Mouse (Mus musculus) frontal cortex, postnatal 10 days (tissue): ENCODE data around the gene Tmem79.
"Not testable (repeated sequence)": the region's sequence is repeated elsewhere in the genome, so short reads cannot be mapped to it uniquely, and the experiment has no call there.

Experiments
- DNase-seq, 2 experiments: peaks; one replicate each; pipeline ENCODE4 v3.0.0; 2022; ENCODE audit warnings: low spot score in 2 of 2, mixed read lengths in 1 of 2

Tmem79 gene

DNA sequence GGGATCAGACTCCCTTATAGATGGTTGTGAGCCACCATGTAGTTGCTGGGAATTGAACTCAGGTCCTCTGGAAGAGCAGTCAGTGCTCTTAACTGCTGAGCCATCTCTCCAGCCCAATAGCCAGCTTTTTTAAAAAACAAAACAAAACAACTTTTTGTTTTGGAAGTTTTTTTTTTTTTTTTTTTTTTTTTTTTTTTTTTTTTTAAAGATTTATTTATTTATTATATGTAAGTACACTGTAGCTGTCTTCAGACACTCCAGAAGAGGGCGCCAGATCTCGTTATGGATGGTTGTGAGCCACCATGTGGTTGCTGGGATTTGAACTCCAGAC, 50.4 kb downstream of the Tmem79 start:
- not testable (repeated sequence) for DNase-seq

DNA sequence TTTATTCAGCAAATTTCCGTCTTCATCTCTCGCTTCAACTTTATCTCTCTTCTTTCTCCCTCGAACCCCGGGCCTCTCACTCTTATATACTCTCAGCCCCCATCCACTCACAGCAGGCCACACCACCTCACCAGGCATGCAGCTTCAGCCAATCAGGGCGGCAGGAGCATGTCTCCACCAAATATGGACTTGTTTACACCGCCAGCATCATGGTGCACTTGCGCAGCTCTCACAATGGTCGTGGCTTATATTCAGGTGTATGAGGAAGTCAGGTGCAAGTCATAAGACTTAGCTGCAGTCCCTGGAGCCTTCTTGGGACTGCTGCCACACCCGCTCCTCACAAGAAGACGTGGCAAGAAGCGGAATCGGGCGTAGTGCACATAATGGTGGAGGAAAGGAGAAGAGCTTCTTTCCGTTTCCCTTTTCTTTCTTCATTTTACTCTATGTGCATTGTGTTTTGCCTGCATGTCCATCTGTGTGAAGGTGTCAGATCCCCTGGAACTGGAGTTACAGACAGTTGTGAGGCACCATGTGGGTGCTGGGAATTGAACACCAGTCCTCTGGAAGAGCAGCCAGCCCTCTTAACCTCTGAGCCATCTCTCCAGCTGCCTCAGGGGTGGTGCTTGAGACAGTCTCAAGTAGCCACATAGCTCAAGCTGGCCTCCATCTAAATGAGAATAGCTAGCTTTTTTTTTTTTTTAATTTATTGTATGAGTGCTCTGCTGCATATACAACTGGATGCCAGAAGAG, 51.0 kb downstream of the Tmem79 start:
- not testable (repeated sequence) for DNase-seq

DNA sequence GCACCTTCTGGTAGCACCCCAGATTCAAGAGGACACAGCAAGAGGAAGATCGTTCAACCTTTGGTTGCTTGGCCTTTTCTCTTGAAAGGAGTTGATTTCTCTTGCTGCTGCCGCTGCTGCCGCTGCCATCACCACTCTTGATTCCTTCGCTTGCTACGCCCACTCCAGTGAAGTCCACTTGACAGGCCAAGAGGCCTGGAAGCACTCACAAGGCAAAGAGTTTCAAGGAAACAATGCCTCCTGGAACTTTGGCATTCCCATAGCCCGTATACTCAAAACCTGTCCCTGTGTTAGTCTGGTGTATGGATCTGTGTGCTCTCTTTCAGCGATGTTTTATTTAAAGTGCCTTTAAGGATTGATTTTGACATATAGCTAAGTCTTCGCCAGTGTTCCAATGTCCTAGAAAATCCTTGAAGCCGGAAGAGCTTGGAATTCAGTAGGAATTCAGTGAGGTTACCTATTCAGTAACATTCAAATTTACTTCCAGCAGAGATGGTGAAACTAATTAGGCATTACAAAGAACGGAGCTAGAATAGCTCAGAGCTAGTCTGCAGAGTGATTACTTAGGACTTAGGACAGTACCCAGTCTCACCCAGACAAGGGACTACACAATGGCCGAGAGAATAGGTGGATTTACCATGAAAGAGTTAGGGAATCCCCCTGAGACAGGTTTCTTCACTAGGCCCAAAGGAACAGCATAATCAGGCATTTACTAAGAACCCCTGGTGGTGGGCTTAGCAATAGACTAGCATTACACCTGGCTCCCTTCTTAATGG, 54.6 kb downstream of the Tmem79 start:
- DNase-seq = not testable (repeated sequence)

DNA sequence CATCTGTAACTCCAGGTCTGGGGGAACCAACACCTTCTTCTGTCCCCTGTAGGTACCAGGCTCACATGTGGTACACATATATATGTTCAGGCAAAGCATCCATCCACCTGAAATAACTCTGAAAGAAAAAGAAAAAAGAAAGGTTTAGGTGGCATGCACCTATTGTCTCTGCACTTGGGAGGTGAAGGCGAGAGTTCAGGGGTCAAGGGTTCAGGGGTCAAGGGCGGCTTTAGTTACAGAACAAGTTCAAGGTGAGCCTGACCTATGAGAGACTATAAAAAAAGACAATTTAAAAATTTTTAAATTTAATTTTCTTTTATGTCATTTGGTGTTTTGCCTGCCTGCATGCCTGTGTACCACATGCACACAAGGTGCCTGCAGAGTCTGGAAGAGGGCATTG, 55.9 kb downstream of the Tmem79 start:
- no peak for DNase-seq
